Mouse (Mus musculus) heart, adult 11 months (tissue): ENCODE data around the gene Tmem198b.

Experiments used
- DNase-seq: peaks from one replicate; pipeline ENCODE4 v3.0.0; 2022

Tmem198b gene

GRCm38 (mm10) chr10:128804271-128805091, at the start of gene Tmem198b:
Tmem198b (minus strand) TSS chr10:128804370.
- DNase-seq, result peak; percentile 98

GRCm38 (mm10) chr10:128850339-128850738, 46.2 kb upstream of the Tmem198b start:
- no peak for DNase-seq

- DNase-seq, result no peak
These were observed 44.3 kb upstream of the Tmem198b start for GRCm38 (mm10) chr10:128848426-128848825.

- DNase-seq, result peak; percentile 19
These were observed 42.5 kb upstream of the Tmem198b start for GRCm38 (mm10) chr10:128846664-128847063.

GRCm38 (mm10) chr10:128845516-128845915, 41.3 kb upstream of the Tmem198b start:
- no peak for DNase-seq

- peak; percentile 59 for DNase-seq
These were observed 39.1 kb upstream of the Tmem198b start for GRCm38 (mm10) chr10:128843260-128843659.

- no peak for DNase-seq
These were observed 36.4 kb upstream of the Tmem198b start for GRCm38 (mm10) chr10:128840612-128841011.

- DNase-seq, result no peak
These were observed 35.3 kb upstream of the Tmem198b start for GRCm38 (mm10) chr10:128839434-128839833.

- no peak for DNase-seq
These were observed 33.2 kb upstream of the Tmem198b start for GRCm38 (mm10) chr10:128837400-128837799.

- DNase-seq, result peak; percentile 66
These were observed 19.7 kb upstream of the Tmem198b start for GRCm38 (mm10) chr10:128823821-128824220.

- peak; percentile 78 for DNase-seq
These were observed 18.9 kb upstream of the Tmem198b start for GRCm38 (mm10) chr10:128823087-128823486.

GRCm38 (mm10) chr10:128822135-128822534, 18.0 kb upstream of the Tmem198b start:
- DNase-seq, result no peak

- peak; percentile 100 for DNase-seq
These were observed 17.3 kb upstream of the Tmem198b start, which contains the start of gene Ormdl2 for GRCm38 (mm10) chr10:128821358-128822056. Ormdl2 (minus strand) TSS chr10:128821645.

GRCm38 (mm10) chr10:128820217-128820616, 16.0 kb upstream of the Tmem198b start:
- DNase-seq, result peak; percentile 84

- peak; percentile 84 for DNase-seq
These were observed 12.9 kb upstream of the Tmem198b start, which contains the start of gene Sarnp for GRCm38 (mm10) chr10:128817033-128817432. Sarnp (plus strand) TSS chr10:128817333.

GRCm38 (mm10) chr10:128807018-128807417, 2.8 kb upstream of the Tmem198b start:
- DNase-seq, result peak; percentile 94

GRCm38 (mm10) chr10:128806086-128806485, 1.9 kb upstream of the Tmem198b start:
- peak; percentile 91 for DNase-seq

- DNase-seq, result peak; percentile 99
These were observed 1.2 kb upstream of the Tmem198b start for GRCm38 (mm10) chr10:128805092-128806000.

GRCm38 (mm10) chr10:128803771-128804270, 349 bp downstream of the Tmem198b start, which contains the start of gene Dnajc14:
Dnajc14 (plus strand) TSS chr10:128804062.
- DNase-seq, result peak; percentile 98

- DNase-seq, result no peak
These were observed 809 bp downstream of the Tmem198b start for GRCm38 (mm10) chr10:128803361-128803760.

- peak; percentile 89 for DNase-seq
These were observed 1.2 kb downstream of the Tmem198b start for GRCm38 (mm10) chr10:128802956-128803355.

GRCm38 (mm10) chr10:128801981-128802495, 2.1 kb downstream of the Tmem198b start:
- DNase-seq, result peak; percentile 93
